Mouse (Mus musculus) kidney, embryonic 15.5 days (tissue): Measurements from ENCODE around the gene Dad1. TPM values are rescaled to one million over a fixed set of nuclear protein-coding genes. Genes with fewer than 3 reads are reported as not detected.
"Not testable (repeated sequence)": the region's sequence is repeated elsewhere in the genome, so short reads cannot be mapped to it uniquely, and the experiment has no call there.

Experiments used
- ATAC-seq: fragments of 200-750 bp; cut with Nextera tagmentation; replicated peaks from 2 replicates; pipeline ENCODE4 v1.8.0; 2017; ENCODE audit warnings: moderate TSS enrichment; ENCODE audit not compliant: low FRiP score
- H3K27ac ChIP-seq: fragments of 300-500 bp; sonication (generic); 2 replicates; pipeline ENCODE4 v1.5.1; 2015; ENCODE audit warnings: mild to moderate bottlenecking, inconsistent platforms
- H3K27me3 ChIP-seq: fragments of 300-500 bp; sonication (generic); 2 replicates; pipeline ENCODE4 v1.6.1; 2015; ENCODE audit warnings: inconsistent platforms
- H3K36me3 ChIP-seq: fragments of 300-500 bp; sonication (generic); 2 replicates; pipeline ENCODE4 v1.6.1; 2015; ENCODE audit warnings: inconsistent platforms
- H3K4me1 ChIP-seq: fragments of 300-500 bp; sonication (generic); 2 replicates; pipeline ENCODE4 v1.6.1; 2015; ENCODE audit warnings: inconsistent platforms
- H3K4me2 ChIP-seq: fragments of 300-500 bp; sonication (generic); 2 replicates; pipeline ENCODE4 v1.6.1; 2015; ENCODE audit warnings: moderate library complexity, mild to moderate bottlenecking, inconsistent platforms
- H3K4me3 ChIP-seq: fragments of 300-500 bp; sonication (generic); replicated peaks from 2 replicates; pipeline ENCODE4 v1.5.1; 2015; ENCODE audit warnings: mild to moderate bottlenecking, inconsistent platforms
- H3K9ac ChIP-seq: fragments of 300-500 bp; sonication (generic); 2 replicates; pipeline ENCODE4 v1.6.1; 2015; ENCODE audit warnings: mild to moderate bottlenecking, inconsistent platforms
- H3K9me3 ChIP-seq: fragments of 300-500 bp; sonication (generic); replicated peaks from 2 replicates; pipeline ENCODE4 v1.6.1; 2016; ENCODE audit warnings: inconsistent platforms
- WGBS: fragments of 180-500 bp; shearing (Covaris S2); methylation state at CpG from one replicate; pipeline ENCODE4 v1.1.7; 2015; ENCODE audit warnings: mixed read lengths; 5-methylcytosine and 5-hydroxymethylcytosine counted together
- polyA plus RNA-seq: library from polyadenylated mRNA; unstranded; fragments of >200 nt; fragmentation: Nextera tagmentation; extraction: Ambion mirVana; gene quantifications from 2 replicates; pipeline ENCODE4 v1.2.1, GENCODE M21; 2015

The Dad1 gene
- polyA plus RNA-seq, 1 experiment from 2014 or later: 441 TPM

DNA sequence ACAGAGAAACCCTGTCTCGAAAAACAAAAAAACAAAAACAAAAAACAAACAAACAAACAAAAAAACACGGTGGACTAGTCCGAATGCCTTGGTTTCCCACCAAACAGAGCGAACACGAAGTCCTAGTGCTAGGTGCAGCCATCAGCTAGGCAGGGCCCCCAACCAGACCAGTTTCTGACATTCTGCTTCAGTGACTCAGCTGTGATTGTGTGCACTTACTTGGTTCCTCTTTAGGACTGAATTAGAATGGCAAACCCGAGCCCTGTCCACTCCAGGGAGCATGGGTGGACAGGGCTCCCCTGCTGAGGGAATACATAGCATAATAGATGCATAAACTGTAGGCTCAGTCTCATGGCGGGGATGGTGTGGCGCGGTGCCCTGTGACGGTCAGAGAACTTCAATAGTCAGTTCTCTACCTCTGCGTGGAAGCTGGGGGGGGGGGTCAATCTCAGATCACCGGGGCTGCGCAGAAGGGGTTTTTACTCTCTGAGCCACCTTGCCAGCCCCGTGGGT is 23.2 kb downstream of the Dad1 start:
- WGBS: 85% methylated on average over 14 of the region's 14 CpGs
- Histone ChIP-seq H3K4me1 (peaks cover 76% of the 10 kb centered on the region), H3K36me3 (peaks cover 14% of the 10 kb centered on the region; the same call in 1 of the 2 replicates), H3K9me3 (no peaks in the 10 kb centered on the region), H3K9ac (no peak overlapping the region), H3K27me3 (no peaks in the 10 kb centered on the region), H3K27ac (no peak overlapping the region), H3K4me3 (no peak overlapping the region), H3K4me2 (no peak overlapping the region)
- no peak for ATAC-seq

DNA sequence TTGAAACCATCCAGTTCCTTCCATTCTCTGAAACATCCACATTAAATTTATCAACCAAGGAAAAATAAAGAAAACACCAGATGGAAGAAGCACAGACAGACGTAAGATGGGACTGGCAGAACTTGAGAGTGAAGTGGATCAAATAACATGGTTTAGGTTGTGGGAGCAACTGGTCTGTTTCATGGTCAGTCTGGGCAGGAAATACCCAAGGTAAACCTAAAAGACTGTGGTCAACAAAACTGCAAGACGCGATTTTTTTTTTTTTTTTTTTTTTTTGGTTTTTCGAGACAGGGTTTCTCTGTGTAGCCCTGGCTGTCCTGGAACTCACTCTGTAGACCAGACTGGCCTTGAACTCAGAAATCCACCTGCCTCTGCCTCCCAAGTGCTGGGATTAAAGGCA is 24.1 kb downstream of the Dad1 start:
- 83% methylated on average over 3 of the region's 4 CpGs for WGBS
- H3K36me3 ChIP-seq, H3K4me3 ChIP-seq, H3K9me3 ChIP-seq, H3K9ac ChIP-seq, H3K27me3 ChIP-seq, ATAC-seq, H3K4me2 ChIP-seq, H3K27ac ChIP-seq: not testable (repeated sequence)
- peaks cover 82% of the 10 kb centered on the region for H3K4me1 ChIP-seq

DNA sequence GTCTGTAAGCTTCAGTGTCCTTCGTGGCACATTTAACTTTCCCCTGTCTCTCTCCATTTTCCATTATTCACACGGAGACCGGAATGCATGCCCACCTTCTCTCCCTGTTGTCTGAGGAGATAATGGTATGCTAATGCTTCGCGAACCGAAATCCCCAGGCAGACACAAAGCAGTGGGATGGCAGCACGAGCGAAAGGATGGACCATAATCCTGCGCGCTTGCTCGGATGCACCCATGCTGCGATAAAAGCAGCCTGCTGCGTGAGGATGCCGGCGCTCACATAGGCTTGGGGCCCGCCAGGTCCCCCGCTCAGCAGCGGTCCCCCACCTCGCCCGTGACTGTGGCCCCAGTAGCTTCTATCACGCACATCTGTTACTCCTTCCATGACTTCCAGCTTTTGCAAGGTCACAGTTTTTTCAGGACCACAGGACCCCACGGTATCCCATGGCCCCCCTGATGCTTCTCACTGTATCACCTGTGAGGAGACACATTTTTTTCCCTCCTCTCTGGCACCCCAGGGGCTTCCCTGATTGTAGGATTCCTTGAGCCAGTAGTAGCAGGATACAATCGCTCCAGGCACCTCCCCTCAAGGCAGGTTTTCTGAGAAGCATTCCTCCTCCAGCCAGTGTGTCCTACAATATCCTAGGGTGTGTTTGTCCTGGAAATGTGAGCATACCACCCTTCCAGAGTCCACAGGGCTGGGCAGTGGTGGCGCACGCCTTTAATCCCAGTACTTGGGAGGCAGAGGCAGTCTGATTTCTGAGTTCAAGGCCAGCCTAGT is 24.8 kb downstream of the Dad1 start:
- Histone ChIP-seq H3K4me2 (peak overlapping the region; percentile 61), H3K9ac (no peak overlapping the region)

DNA sequence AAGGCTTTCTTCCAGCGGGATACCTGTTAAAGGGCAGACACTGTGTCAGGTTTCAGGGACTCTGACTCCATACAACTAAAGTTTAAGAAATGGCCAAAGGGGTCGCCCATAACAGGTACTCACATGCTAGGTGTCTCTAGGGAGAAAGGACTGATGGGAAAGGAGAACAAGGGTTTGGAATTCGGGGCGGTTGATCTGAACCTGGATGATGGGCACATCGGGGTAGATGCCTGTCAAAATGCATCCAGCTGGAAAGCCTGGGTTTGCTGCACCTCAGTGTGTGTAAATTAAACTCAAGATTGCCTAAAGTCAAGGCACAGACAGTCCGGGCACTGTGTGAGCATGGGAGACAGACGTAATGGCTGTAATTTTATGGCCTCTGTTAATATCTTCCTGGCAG is 25.4 kb downstream of the Dad1 start:
- WGBS: 13% methylated on average over 7 of the region's 7 CpGs
- H3K4me1 ChIP-seq: peaks cover 80% of the 10 kb centered on the region
- no peak for ATAC-seq
- H3K4me2 ChIP-seq: peak overlapping the region; percentile 61
- no peak overlapping the region for H3K9ac ChIP-seq
- H3K27ac ChIP-seq: peak overlapping the region; percentile 69; the same call in 1 of the 2 replicates
- no peaks in the 10 kb centered on the region for H3K9me3 ChIP-seq
- H3K4me3 ChIP-seq: peak overlapping the region; percentile 32
- no peaks in the 10 kb centered on the region for H3K27me3 ChIP-seq
- H3K36me3 ChIP-seq: no peaks in the 10 kb centered on the region

More for the DNA sequence above, 24.8 kb downstream of the Dad1 start:
- no peak for ATAC-seq
- no peaks in the 10 kb centered on the region for H3K36me3 ChIP-seq
- WGBS: 22% methylated on average over 25 of the region's 25 CpGs
- H3K4me1 ChIP-seq: peaks cover 82% of the 10 kb centered on the region
- H3K27ac ChIP-seq: no peak overlapping the region
- no peaks in the 10 kb centered on the region for H3K27me3 ChIP-seq
- no peaks in the 10 kb centered on the region for H3K9me3 ChIP-seq
- peak overlapping the region; percentile 32 for H3K4me3 ChIP-seq

DNA sequence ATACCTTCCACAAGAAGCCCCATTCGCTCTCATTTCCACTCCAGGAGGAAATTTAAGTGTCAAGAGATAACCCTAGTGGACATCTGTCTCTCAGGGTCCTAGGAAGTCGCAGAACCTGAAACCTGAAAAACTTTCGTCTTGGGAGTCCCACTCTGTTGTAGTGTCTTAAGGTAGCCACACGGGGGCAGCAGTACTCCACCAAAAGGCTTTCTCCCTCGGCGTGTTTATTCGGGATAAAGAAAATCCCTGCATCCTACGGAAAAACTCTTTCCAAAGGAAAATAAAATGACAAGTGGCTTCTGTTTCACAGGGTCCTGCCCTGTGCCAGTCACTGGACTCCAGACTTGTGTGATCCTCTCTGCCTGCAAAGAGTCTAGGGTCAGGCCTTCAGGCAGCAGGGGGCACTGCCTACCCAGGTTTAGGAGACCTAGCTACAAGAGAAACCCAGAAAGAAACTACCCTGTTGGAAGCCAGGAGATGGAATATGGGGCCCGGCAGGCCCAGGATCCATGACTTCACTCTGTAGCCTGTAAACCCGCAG is 25.9 kb downstream of the Dad1 start:
- peak overlapping the region; percentile 69 for H3K27ac ChIP-seq
- H3K4me1 ChIP-seq: peaks cover 76% of the 10 kb centered on the region
- peak; percentile 38 for ATAC-seq
- H3K9ac ChIP-seq: peak overlapping the region; percentile 24; the same call in 1 of the 2 replicates
- H3K4me3 ChIP-seq: peak overlapping the region; percentile 32
- no peaks in the 10 kb centered on the region for H3K27me3 ChIP-seq
- H3K4me2 ChIP-seq: peak overlapping the region; percentile 61
- H3K36me3 ChIP-seq: no peaks in the 10 kb centered on the region
- H3K9me3 ChIP-seq: no peaks in the 10 kb centered on the region
- WGBS: under 1% methylated on average over 10 of the region's 10 CpGs

DNA sequence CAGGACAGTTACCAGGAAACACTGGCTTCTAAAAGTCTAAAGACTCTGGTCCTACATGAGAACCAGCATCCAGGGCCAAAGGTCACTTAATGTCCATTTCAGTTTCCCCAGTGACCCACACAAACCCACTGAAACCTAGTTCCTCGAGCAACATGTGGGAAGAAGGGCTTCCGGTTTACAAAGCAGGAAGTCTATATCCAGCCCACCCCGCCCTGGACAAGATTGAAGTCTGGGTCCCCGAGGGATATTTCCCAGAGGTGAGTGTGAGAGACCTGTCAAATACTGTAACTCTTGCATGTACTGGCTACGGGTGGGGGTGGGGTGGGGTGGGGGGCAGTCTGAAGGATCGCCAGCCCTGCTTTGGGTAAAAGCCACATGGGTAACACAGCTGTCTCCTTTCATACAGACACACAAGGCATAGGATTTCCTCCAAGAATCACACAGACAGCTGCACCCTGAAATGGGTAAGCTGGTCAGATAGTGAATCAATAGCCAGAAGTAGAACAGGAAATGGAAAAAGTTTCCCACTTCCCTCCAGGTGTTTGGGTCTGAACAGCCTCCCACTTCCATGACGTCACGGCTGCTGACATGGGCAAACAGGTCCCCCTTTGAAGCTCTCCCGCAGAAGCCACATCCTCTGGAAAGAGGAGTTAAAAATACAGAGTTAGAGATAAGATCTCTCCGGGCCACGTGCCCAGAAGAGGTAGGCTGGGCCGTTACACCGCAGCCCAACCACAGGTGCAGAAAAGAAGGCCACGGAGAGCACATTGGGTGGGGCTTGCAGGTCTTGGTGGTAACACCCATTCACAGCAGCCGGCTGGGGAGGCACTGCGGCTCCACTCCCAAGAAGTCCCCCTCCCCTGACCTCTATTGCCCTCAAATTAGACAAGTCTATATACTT is 26.7 kb downstream of the Dad1 start:
- Histone ChIP-seq H3K27ac (peak overlapping the region; percentile 69), H3K27me3 (no peaks in the 10 kb centered on the region), H3K4me1 (peaks cover 73% of the 10 kb centered on the region), H3K9me3 (no peaks in the 10 kb centered on the region), H3K36me3 (no peaks in the 10 kb centered on the region), H3K4me3 (peak overlapping the region; percentile 32; the same call in 1 of the 2 replicates), H3K4me2 (peak overlapping the region; percentile 61), H3K9ac (no peak overlapping the region)
- 23% methylated on average over 16 of the region's 16 CpGs for WGBS
- ATAC-seq: peak; percentile 54

DNA sequence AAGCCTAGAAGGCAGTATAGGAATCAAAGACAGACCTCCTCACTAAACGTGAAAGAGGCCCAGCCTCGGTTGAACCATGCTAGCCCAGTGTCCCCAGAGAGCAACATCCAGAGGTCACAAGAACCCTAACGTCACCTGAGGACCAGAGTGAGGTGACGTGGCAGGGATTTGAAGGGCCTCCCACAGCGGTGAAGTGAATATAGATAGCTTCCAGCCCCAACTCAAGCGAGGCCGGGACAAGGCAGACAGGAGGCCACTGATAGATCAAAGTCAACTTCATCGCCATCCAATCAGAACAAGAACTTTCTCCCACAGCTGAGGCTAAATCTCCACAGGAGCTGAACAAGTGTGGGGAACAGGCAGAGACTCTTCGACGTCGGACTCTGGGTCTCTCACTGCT is 28.2 kb downstream of the Dad1 start:
- no peak overlapping the region for H3K4me3 ChIP-seq
- no peak overlapping the region for H3K9ac ChIP-seq
- no peaks in the 10 kb centered on the region for H3K36me3 ChIP-seq
- 83% methylated on average over 11 of the region's 11 CpGs for WGBS
- no peak overlapping the region for H3K4me2 ChIP-seq
- H3K9me3 ChIP-seq: no peaks in the 10 kb centered on the region
- H3K4me1 ChIP-seq: peaks cover 61% of the 10 kb centered on the region
- ATAC-seq: no peak
- H3K27me3 ChIP-seq: no peaks in the 10 kb centered on the region
- no peak overlapping the region for H3K27ac ChIP-seq

DNA sequence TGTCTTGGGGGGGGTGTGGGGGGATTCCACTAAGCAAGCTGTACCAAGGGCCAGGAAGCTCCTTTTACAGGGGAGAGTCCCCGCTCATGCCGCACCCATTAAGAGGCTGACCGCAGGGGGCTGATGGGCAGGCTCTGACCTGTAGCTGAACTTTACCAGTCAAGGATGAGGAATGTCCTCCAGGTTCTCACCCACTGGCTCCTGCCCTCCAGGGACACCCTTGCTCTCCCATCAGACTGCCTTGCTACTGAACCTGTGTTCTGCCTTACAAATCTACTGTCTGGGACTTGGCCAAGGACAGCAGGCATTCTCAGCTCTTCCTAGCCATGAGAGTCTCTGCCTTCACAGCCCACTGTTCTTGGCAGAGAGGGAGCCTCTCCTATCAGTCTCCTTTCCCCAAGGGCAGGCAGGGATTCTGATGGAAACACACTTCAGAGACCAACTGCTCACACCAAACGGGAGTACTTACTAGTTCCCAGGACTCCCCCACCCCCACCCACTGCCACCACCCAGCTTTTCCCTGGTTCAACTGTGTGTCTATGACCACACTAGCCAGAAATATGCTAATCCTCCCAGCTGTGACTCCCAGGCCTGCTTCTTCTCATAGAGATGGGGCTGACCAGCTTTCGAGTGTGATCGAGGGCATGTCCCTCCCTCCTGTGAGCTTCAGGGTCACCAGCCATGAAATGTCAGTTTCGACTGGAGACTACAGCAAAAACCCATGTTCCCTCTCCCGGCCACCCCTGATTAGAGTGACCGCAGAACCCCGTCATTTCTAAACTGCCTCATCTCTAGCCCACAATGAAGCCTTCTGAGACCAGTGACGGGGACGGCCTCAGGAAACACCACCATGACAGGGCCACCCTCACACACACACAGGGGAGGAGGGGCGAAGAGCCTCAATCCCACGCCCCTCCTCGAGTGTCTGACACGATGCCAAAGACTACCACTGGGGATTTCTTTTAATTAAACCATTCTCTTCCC is 29.1 kb downstream of the Dad1 start:
- WGBS: 40% methylated on average over 16 of the region's 16 CpGs
- Histone ChIP-seq H3K9ac (no peak overlapping the region), H3K27ac (peak overlapping the region; percentile 58; the same call in 1 of the 2 replicates), H3K36me3 (no peaks in the 10 kb centered on the region), H3K9me3 (no peaks in the 10 kb centered on the region), H3K27me3 (no peaks in the 10 kb centered on the region), H3K4me1 (peaks cover 60% of the 10 kb centered on the region), H3K4me3 (no peak overlapping the region), H3K4me2 (no peak overlapping the region)
- ATAC-seq: no peak

DNA sequence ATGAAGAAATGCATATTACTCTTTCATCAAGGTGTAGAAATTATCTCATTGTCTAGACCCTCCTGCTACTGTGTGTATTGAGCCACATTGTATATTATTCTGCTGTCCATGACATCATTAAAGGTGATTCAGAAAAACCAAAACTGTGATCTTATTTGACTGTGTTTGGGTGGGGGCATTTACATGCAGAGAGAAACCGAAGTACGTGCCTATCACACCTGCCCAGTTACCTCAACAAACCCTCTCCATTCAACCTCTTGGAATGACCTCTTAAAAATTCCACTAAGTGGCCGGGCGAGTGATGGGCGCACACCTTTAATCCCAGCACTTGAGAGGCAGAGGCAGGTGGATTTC is 29.9 kb downstream of the Dad1 start:
- H3K4me1 ChIP-seq: peaks cover 60% of the 10 kb centered on the region
- no peaks in the 10 kb centered on the region for H3K27me3 ChIP-seq
- no peaks in the 10 kb centered on the region for H3K9me3 ChIP-seq
- H3K9ac ChIP-seq: no peak overlapping the region
- no peak overlapping the region for H3K4me3 ChIP-seq
- 90% methylated on average over 5 of the region's 5 CpGs for WGBS
- no peaks in the 10 kb centered on the region for H3K36me3 ChIP-seq
- no peak for ATAC-seq
- no peak overlapping the region for H3K27ac ChIP-seq
- H3K4me2 ChIP-seq: no peak overlapping the region

DNA sequence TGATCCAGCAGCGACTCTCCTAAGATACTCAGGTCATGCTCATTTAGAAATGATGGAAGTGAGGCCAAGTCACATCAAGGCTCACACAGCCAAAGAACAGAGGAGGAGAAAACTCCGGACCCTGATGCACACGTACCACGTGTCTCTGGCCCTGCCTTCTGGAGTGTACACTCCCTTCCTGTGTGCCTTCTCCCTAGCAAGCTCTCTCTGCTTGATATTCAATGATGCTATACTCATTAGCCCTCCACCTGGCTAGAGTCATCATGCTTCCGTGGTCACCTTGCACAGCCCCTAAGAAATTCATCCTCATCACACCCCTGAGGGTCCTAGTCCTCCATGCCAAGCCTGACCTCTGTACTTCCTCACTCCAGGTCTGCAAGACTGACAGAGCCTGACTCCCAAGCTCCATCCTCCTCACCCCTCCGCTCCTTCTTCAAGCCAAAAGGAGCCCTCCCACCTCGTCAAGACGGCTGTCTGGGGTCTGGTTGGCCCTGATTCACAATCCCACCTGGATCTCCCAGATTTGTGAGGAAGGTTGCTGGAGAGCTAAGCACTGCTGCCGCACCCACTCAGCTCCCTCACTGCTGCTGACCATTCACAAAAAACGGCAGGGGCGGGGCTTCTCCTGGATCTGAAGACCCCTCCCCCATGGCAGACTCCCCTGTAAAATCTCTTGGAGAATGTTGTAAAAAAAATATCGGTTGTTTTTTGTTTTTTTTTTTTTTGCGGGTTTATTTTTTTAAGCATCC is 30.4 kb downstream of the Dad1 start:
- Histone ChIP-seq H3K27me3 (no peaks in the 10 kb centered on the region), H3K4me3 (no peak overlapping the region), H3K4me1 (peaks cover 60% of the 10 kb centered on the region), H3K9me3 (no peaks in the 10 kb centered on the region), H3K9ac (no peak overlapping the region), H3K4me2 (no peak overlapping the region), H3K27ac (no peak overlapping the region), H3K36me3 (no peaks in the 10 kb centered on the region)
- no peak for ATAC-seq
- WGBS: 51% methylated on average over 13 of the region's 13 CpGs
